Mouse (Mus musculus): ENCODE measurements around the gene Ddx24.

DNA sequence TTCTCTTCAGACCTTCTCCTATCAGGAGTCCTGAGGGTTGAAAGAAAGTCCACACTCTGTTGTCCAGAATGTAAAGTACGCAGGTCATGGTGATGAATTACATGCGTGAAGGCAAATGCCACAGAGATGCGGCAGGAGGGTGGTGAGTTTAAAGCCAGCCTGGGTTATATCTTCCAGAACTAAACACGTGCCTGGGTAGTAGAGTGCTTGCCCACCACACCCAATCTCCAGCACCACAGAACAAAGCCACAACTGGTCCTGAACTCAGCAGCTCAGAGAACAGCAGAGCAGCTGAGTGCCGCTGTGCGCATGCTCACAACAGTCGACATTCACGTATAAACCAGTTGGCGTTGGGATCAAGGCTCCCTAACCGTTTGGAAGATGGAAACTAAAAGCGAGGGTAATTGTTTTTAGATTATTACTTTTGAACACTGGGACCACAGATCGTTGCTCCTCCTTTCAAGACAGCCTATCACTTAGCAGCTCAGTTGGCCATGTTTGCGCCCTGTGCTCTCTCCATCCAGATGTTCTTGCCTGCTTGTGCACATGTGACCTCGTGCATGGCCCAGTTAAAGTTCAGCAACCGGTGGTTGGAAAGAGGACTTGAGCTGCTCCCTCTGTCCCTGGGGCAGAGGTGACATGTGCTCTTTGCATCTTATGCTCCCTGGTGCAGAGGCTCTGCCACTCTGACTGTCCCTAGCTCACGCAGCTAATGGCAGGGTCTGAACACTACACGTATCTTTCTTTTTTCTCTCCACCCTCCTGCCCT lies 63.9 kb downstream of the Ddx24 start:
- no peak for TF ChIP-seq JUN (IDR thresholded peaks at IDR 0.05; ENCODE audit: insufficient read depth, low read depth, low read length)
- TF ChIP-seq MAZ (IDR thresholded peaks at IDR 0.05; ENCODE audit: low read depth, low read length): no peak
- TF ChIP-seq USF1 (IDR thresholded peaks at IDR 0.05; ENCODE audit: low read depth, low read length): no peak
- TF ChIP-seq JUND (conservative IDR thresholded peaks at IDR 0.05; ENCODE audit: low read depth, low read length): no peak
- no peak for TF ChIP-seq PAX5 (IDR thresholded peaks at IDR 0.05; ENCODE audit: low read length)
- no peak for TF ChIP-seq POLR2A (IDR thresholded peaks at IDR 0.05; ENCODE audit: low read depth, low read length)
- TF ChIP-seq EP300 (IDR thresholded peaks at IDR 0.05; ENCODE audit: low read length): no peak
- no peak for TF ChIP-seq CTCF (conservative IDR thresholded peaks at IDR 0.05 in 1 of 2, IDR thresholded peaks at IDR 0.05 in 1 of 2; ENCODE audit: low read depth in 2 of 2, low read length in 2 of 2)
